In genomic region chr4:129695815-129696157, GRCm38 (mm10) we compare ENCODE assay signal across 7 mouse cellular contexts. TPM values are rescaled to one million over a fixed set of nuclear protein-coding genes. Genes with fewer than 3 reads are reported as not detected.
DNase-seq lines count a peak whose midpoint lies in the region; ATAC-seq and TF ChIP-seq lines count a peak whose summit lies in the region.

No protein-coding gene starts in this region.

- no peaks in the 10 kb centered on the region for H3K27me3 ChIP-seq in lung, postnatal 0 days (replicated peaks; ENCODE audit: insufficient read depth, low read length)
- no peaks in the 10 kb centered on the region for H3K27me3 ChIP-seq in forebrain, embryonic 12.5 days
- no peaks in the 10 kb centered on the region for H3K27me3 ChIP-seq in limb, embryonic 15.5 days
- H3K27me3 ChIP-seq in stomach, embryonic 15.5 days (replicated peaks): no peaks in the 10 kb centered on the region

- H3K9me3 ChIP-seq in lung, postnatal 0 days (ENCODE audit: low read length): no peaks in the 10 kb centered on the region
- no peaks in the 10 kb centered on the region for H3K9me3 ChIP-seq in forebrain, embryonic 12.5 days
- H3K9me3 ChIP-seq in limb, embryonic 15.5 days: no peaks in the 10 kb centered on the region
- H3K9me3 ChIP-seq in stomach, embryonic 15.5 days: no peaks in the 10 kb centered on the region

- H3K27ac ChIP-seq in lung, postnatal 0 days (ENCODE audit: low read length): 0 out of 2 replicates have a peak overlapping the region, but pooled peaks have one; percentile 34
- peak overlapping the region; percentile 98 for H3K27ac ChIP-seq in forebrain, embryonic 12.5 days
- H3K27ac ChIP-seq in limb, embryonic 15.5 days: peak overlapping the region; percentile 91
- H3K27ac ChIP-seq in stomach, embryonic 15.5 days: peak overlapping the region; percentile 84

- peak overlapping the region; percentile 71 for H3K4me3 ChIP-seq in lung, postnatal 0 days (ENCODE audit: low read depth, low read length)
- peak overlapping the region; percentile 72 for H3K4me3 ChIP-seq in forebrain, embryonic 12.5 days (replicated peaks)
- H3K4me3 ChIP-seq in limb, embryonic 15.5 days: peak overlapping the region; percentile 53
- H3K4me3 ChIP-seq in stomach, embryonic 15.5 days (replicated peaks): peak overlapping the region; percentile 73

- peaks cover 4% of the 10 kb centered on the region; the same call in 1 of the 2 replicates for H3K4me1 ChIP-seq in lung, postnatal 0 days (ENCODE audit: insufficient read depth, low read depth, low read length)
- peaks cover 21% of the 10 kb centered on the region for H3K4me1 ChIP-seq in forebrain, embryonic 12.5 days
- H3K4me1 ChIP-seq in limb, embryonic 15.5 days: peaks cover 13% of the 10 kb centered on the region
- peaks cover 9% of the 10 kb centered on the region; the same call in 1 of the 2 replicates for H3K4me1 ChIP-seq in stomach, embryonic 15.5 days

- H3K9ac ChIP-seq in lung, postnatal 0 days (replicated peaks; ENCODE audit: low read depth): no peak overlapping the region
- peak overlapping the region; percentile 73 for H3K9ac ChIP-seq in forebrain, embryonic 12.5 days
- H3K9ac ChIP-seq in limb, embryonic 15.5 days: peak overlapping the region; percentile 55
- H3K9ac ChIP-seq in stomach, embryonic 15.5 days: 0 out of 2 replicates have a peak overlapping the region, but pooled peaks have one; percentile 55

- H3K4me2 ChIP-seq in lung, postnatal 0 days (replicated peaks; ENCODE audit: low read depth, low read length): peak overlapping the region; percentile 75
- peak overlapping the region; percentile 72 for H3K4me2 ChIP-seq in forebrain, embryonic 12.5 days
- peak overlapping the region; percentile 74 for H3K4me2 ChIP-seq in limb, embryonic 15.5 days
- H3K4me2 ChIP-seq in stomach, embryonic 15.5 days: peak overlapping the region; percentile 80

- peak; percentile 2; the same call in 1 of the 2 replicates for ATAC-seq in lung, postnatal 0 days
- peak; percentile 12 for ATAC-seq in forebrain, embryonic 12.5 days (ENCODE audit: low FRiP score)
- no peak for ATAC-seq in limb, embryonic 15.5 days (ENCODE audit: insufficient number of reproducible peaks, low FRiP score, low TSS enrichment, low read depth)
- ATAC-seq in stomach, embryonic 15.5 days (ENCODE audit: insufficient read depth, low FRiP score, low read depth): no peak

- TF ChIP-seq CTCF in lung, postnatal 0 days (IDR thresholded peaks at IDR 0.05): no peak

- 0 out of 2 replicates have a peak, but pooled peaks cover 4% of the 10 kb centered on the region for H3K36me3 ChIP-seq in lung, postnatal 0 days (ENCODE audit: insufficient read depth, low read length)
- H3K36me3 ChIP-seq in forebrain, embryonic 12.5 days (replicated peaks): peaks cover 35% of the 10 kb centered on the region
- peaks cover 28% of the 10 kb centered on the region for H3K36me3 ChIP-seq in limb, embryonic 15.5 days
- peaks cover 23% of the 10 kb centered on the region for H3K36me3 ChIP-seq in stomach, embryonic 15.5 days

- TF ChIP-seq EP300 in lung, postnatal 0 days (IDR thresholded peaks at IDR 0.05): no peak

- WGBS in lung, postnatal 0 days: 16% methylated on average over 6 of the region's 6 CpGs
- WGBS in forebrain, embryonic 12.5 days: 30% methylated on average over 6 of the region's 6 CpGs
- 19% methylated on average over 6 of the region's 6 CpGs for WGBS in limb, embryonic 15.5 days
- WGBS in stomach, embryonic 15.5 days: 20% methylated on average over 6 of the region's 6 CpGs

- no peak for DNase-seq in lung, postnatal 0 days (ENCODE audit: low spot score)
- DNase-seq in lung, postnatal 4 days: no peak
- DNase-seq in frontal cortex, postnatal 36 days (ENCODE audit: low spot score in 2 of 2): no peak
- no peak for DNase-seq in adrenal gland, postnatal 14 days

RNA-seq across cellular contexts. Expression of gene Tmem39b, which starts 0.9 kb away (rescaled TPM):
- polyA plus RNA-seq in lung, postnatal 0 days (2015; fragmentation: Nextera tagmentation; extraction: Ambion mirVana): 5.3 and 5.5 TPM in 2 replicates
- polyA plus RNA-seq in forebrain, embryonic 12.5 days (2016; fragmentation: Nextera tagmentation; extraction: Ambion mirVana): 18.5 and 21.9 TPM in 2 replicates
- 12.9 and 15.9 TPM in 2 replicates for polyA plus RNA-seq in limb, embryonic 15.5 days (2015; fragmentation: Nextera tagmentation; extraction: Ambion mirVana)
- 11.4 and 11.5 TPM in 2 replicates for polyA plus RNA-seq in stomach, embryonic 15.5 days (2015; fragmentation: Nextera tagmentation; extraction: Ambion mirVana)
- 11.6 and 12.9 TPM in 2 replicates for total RNA-seq in adrenal gland, postnatal 14 days (2021)

RNA-seq across cellular contexts. Expression of gene Kpna6, which starts 23.2 kb away (rescaled TPM):
- 5.9 and 6.6 TPM in 2 replicates for polyA plus RNA-seq in lung, postnatal 0 days (2015; fragmentation: Nextera tagmentation; extraction: Ambion mirVana)
- polyA plus RNA-seq in forebrain, embryonic 12.5 days (2016; fragmentation: Nextera tagmentation; extraction: Ambion mirVana): 13.6 and 14.9 TPM in 2 replicates
- 15.3 TPM in 2 replicates for polyA plus RNA-seq in limb, embryonic 15.5 days (2015; fragmentation: Nextera tagmentation; extraction: Ambion mirVana)
- 13.6 and 14.4 TPM in 2 replicates for polyA plus RNA-seq in stomach, embryonic 15.5 days (2015; fragmentation: Nextera tagmentation; extraction: Ambion mirVana)
- total RNA-seq in adrenal gland, postnatal 14 days (2021): 80.6 and 81.7 TPM in 2 replicates

RNA-seq across cellular contexts. Expression of gene Khdrbs1, which starts 46.3 kb away (rescaled TPM):
- 42.9 and 48.9 TPM in 2 replicates for polyA plus RNA-seq in lung, postnatal 0 days (2015; fragmentation: Nextera tagmentation; extraction: Ambion mirVana)
- 229 and 231 TPM in 2 replicates for polyA plus RNA-seq in forebrain, embryonic 12.5 days (2016; fragmentation: Nextera tagmentation; extraction: Ambion mirVana)
- polyA plus RNA-seq in limb, embryonic 15.5 days (2015; fragmentation: Nextera tagmentation; extraction: Ambion mirVana): 79.2 and 95.9 TPM in 2 replicates
- 91.4 and 96.2 TPM in 2 replicates for polyA plus RNA-seq in stomach, embryonic 15.5 days (2015; fragmentation: Nextera tagmentation; extraction: Ambion mirVana)
- 69.2 and 78.4 TPM in 2 replicates for total RNA-seq in adrenal gland, postnatal 14 days (2021)

RNA-seq across cellular contexts. Expression of gene Txlna, which starts 54.9 kb away (rescaled TPM):
- polyA plus RNA-seq in lung, postnatal 0 days (2015; fragmentation: Nextera tagmentation; extraction: Ambion mirVana): 37.6 and 38.9 TPM in 2 replicates
- polyA plus RNA-seq in forebrain, embryonic 12.5 days (2016; fragmentation: Nextera tagmentation; extraction: Ambion mirVana): 97.1 and 111 TPM in 2 replicates
- 84.9 and 92.7 TPM in 2 replicates for polyA plus RNA-seq in limb, embryonic 15.5 days (2015; fragmentation: Nextera tagmentation; extraction: Ambion mirVana)
- 63.0 and 66.1 TPM in 2 replicates for polyA plus RNA-seq in stomach, embryonic 15.5 days (2015; fragmentation: Nextera tagmentation; extraction: Ambion mirVana)
- 61.2 and 64.9 TPM in 2 replicates for total RNA-seq in adrenal gland, postnatal 14 days (2021)

Comparison
In these comparisons a context has a peak if more than half of its experiments do, and no peak if none do; other contexts are left out.
1. ATAC-seq: peak in lung, postnatal 0 days (single experiment) and forebrain, embryonic 12.5 days (single experiment); none in limb, embryonic 15.5 days (single experiment) and stomach, embryonic 15.5 days (single experiment).
2. H3K27ac ChIP-seq: peak in every context shown above with its lines; median percentile 98 in forebrain, embryonic 12.5 days; 91 in limb, embryonic 15.5 days; 84 in stomach, embryonic 15.5 days; 34 in lung, postnatal 0 days.
3. Peak in every context shown above with its lines, with median percentiles within 50 percentile points of each other: H3K4me2 ChIP-seq and H3K4me3 ChIP-seq.